Mouse (Mus musculus): ENCODE measurements around the gene Irf3. TPM values are rescaled to one million over a fixed set of nuclear protein-coding genes. Genes with fewer than 3 reads are reported as not detected.
A peak's percentile ranks its signal among the peaks of the same experiment; 100 is the strongest.

Gene Irf3
- total RNA-seq, 2 experiments from 2014 or later: 38.4 to 42.7 TPM

DNA sequence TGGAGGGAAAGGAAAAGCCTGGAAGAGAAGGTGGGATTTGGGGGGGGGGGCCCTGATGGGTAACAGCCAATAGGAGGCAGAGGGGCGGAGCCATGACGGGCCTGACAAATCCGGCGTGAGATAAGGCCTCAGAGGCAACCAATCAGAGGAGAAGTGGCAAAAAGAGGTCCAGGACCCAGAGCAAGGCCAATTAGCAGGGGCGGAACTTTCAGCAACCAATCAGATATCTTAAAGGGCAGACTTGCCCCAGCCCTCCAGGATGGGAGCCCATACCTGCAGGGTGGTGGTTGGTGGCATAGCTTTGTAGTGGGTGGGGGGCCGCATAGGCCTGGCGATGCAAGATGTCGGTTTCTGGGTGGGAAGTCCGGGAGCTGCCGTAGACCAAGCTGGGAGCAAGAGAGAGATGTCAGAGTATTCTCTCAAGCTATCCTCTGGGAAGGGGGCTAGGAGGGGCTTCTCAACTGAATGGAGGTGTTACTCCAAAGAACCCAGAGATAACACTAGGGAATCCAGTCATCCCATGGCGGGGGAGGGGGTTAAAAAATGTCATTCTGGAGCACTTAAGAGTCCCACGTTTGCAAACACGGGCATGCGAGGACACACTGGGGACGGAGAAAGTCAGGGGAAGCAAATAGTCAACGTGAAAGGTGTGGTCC is 53.6 kb downstream of the Irf3 start:
- DNase-seq (ENCODE audit: low spot score in 2 of 2): peak; percentile 64 to 84
- Histone ChIP-seq H3K4me3 (peak overlapping the region; percentile 84), H3K27ac (peak overlapping the region; percentile 99)
- TF ChIP-seq CTCF (conservative IDR thresholded peaks at IDR 0.05): no peak

DNA sequence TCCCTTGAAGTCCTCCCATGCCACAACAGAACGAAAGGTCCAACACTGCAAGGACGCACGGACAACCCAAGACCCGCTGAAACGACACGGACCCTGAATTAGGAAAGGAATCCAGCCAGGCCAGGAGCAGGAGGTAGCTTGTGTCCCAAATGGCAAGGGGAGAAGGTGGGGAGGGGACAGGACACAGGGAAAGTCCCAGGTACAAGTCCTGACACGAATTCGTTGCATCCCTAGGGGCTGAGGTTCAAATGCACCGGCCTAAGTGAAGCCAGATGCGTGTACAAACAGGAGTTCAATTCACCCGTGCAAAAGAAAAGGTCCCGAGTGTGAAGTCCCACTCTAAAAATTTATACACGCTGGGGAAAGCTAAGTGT is 54.1 kb downstream of the Irf3 start:
- Histone ChIP-seq H3K4me3 (peak overlapping the region; percentile 84), H3K27ac (peak overlapping the region; percentile 99)
- no peak for DNase-seq (ENCODE audit: low spot score in 2 of 2)
- TF ChIP-seq CTCF (conservative IDR thresholded peaks at IDR 0.05): no peak

Small RNA genes within 50 kb of the gene (microRNA-seq; reads per million reads assigned to microRNA genes)
- gene Mir7054: 1.3 to 1.7 reads per million in 2 experiments

Other genes starting within 250 kb of the Irf3 start
- gene Vrk3, start 249.2 kb upstream of the Irf3 start, total RNA-seq (2021): 10 to 100 TPM; 31.7 to 35.4 TPM
- under 1 TPM; 0.25 to 0.44 TPM for gene Zfp473, start 246.6 kb upstream of the Irf3 start, total RNA-seq (2021)
- 10 to 100 TPM; 29.7 to 33.2 TPM for gene Nup62, start 181.6 kb upstream of the Irf3 start, total RNA-seq (2021)
- 1 to 10 TPM; 2.6 to 3.3 TPM for gene Il4i1, start 181.3 kb upstream of the Irf3 start, total RNA-seq (2021)
- 10 to 100 TPM; 27.0 to 30.0 TPM for gene Atf5, start 181.0 kb upstream of the Irf3 start, total RNA-seq (2021)
- 10 to 100 TPM; 76.7 to 84.3 TPM for gene Akt1s1, start 148.7 kb upstream of the Irf3 start, total RNA-seq (2021)
- 10 to 100 TPM; 69.0 to 81.3 TPM for gene Tbc1d17, start 148.6 kb upstream of the Irf3 start, total RNA-seq (2021)
- 10 to 100 TPM; 33.1 to 36.3 TPM for gene Pnkp, start 140.5 kb upstream of the Irf3 start, total RNA-seq (2021)
- 100 to 1,000 TPM; 321 to 335 TPM for gene Ptov1, start 127.9 kb upstream of the Irf3 start, total RNA-seq (2021)
- 100 to 1,000 TPM; 103 to 107 TPM for gene Med25, start 104.9 kb upstream of the Irf3 start, total RNA-seq (2021)
- 10 to 100 TPM; 21.6 to 24.8 TPM for gene Fuz, start 101.6 kb upstream of the Irf3 start, total RNA-seq (2021)
- 100 to 1,000 TPM; 298 to 305 TPM for gene Ap2a1, start 68.2 kb upstream of the Irf3 start, total RNA-seq (2021)
- gene Tsks, start 54.4 kb upstream of the Irf3 start, total RNA-seq (2021): 1 to 10 TPM; 1.3 to 2.0 TPM
- 100 to 1,000 TPM; 138 to 140 TPM for gene Cpt1c, start 22.8 kb upstream of the Irf3 start, total RNA-seq (2021)
- gene Prmt1, start 11.1 kb upstream of the Irf3 start, total RNA-seq (2021): 100 to 1,000 TPM; 165 to 171 TPM
- gene Bcl2l12, start 1.1 kb downstream of the Irf3 start, total RNA-seq (2021): 1 to 10 TPM; 2.5 to 3.7 TPM
- 100 to 1,000 TPM; 166 to 168 TPM for gene Scaf1, start 18.7 kb downstream of the Irf3 start, total RNA-seq (2021)
- gene Rras, start 20.3 kb downstream of the Irf3 start, total RNA-seq (2021): 10 to 100 TPM; 12.4 to 13.1 TPM
- 10 to 100 TPM; 77.6 to 81.4 TPM for gene Prr12, start 55.2 kb downstream of the Irf3 start, total RNA-seq (2021)
- 10 to 100 TPM; 54.2 to 57.7 TPM for gene Nosip, start 64.8 kb downstream of the Irf3 start, total RNA-seq (2021)
- gene Prrg2, start 65.0 kb downstream of the Irf3 start, total RNA-seq (2021): 1 to 10 TPM; 5.7 to 8.4 TPM
- 10 to 100 TPM in 1 of 2 experiments, 1 to 10 TPM in 1; 7.5 to 11.7 TPM for gene Rcn3, start 94.6 kb downstream of the Irf3 start, total RNA-seq (2021)
- gene Fcgrt, start 106.2 kb downstream of the Irf3 start, total RNA-seq (2021): 10 to 100 TPM; 17.8 to 19.0 TPM
- gene Rps11, start 126.8 kb downstream of the Irf3 start, total RNA-seq (2021): 100 to 1,000 TPM; 436 to 442 TPM
- gene Rpl13a, start 131.1 kb downstream of the Irf3 start, total RNA-seq (2021): 100 to 1,000 TPM; 808 to 856 TPM
- not detected for gene Gm45713, start 138.6 kb downstream of the Irf3 start, total RNA-seq (2021)
- 1 to 10 TPM; 9.4 TPM for gene Flt3l, start 138.8 kb downstream of the Irf3 start, total RNA-seq (2021)
- 10 to 100 TPM; 43.0 to 46.1 TPM for gene Pih1d1, start 156.7 kb downstream of the Irf3 start, total RNA-seq (2021)
- gene Aldh16a1, start 156.9 kb downstream of the Irf3 start, total RNA-seq (2021): 10 to 100 TPM; 13.2 to 13.3 TPM
- 1,000 to 10,000 TPM; 1,342 to 1,423 TPM for gene Slc17a7, start 166.3 kb downstream of the Irf3 start, total RNA-seq (2021)
- under 1 TPM in 1 of 2 experiments, not detected in 1; 0.20 TPM for gene Gfy, start 181.9 kb downstream of the Irf3 start, total RNA-seq (2021)
- gene Pth2, start 183.3 kb downstream of the Irf3 start, total RNA-seq (2021): not detected
- gene Ccdc155, start 207.2 kb downstream of the Irf3 start, total RNA-seq (2021): 1 to 10 TPM; 3.5 to 3.9 TPM
- gene Dkkl1, start 214.5 kb downstream of the Irf3 start, total RNA-seq (2021): 1 to 10 TPM; 1.6 TPM
- gene Tead2, start 218.1 kb downstream of the Irf3 start, total RNA-seq (2021): 1 to 10 TPM; 4.3 to 5.7 TPM
- 1 to 10 TPM; 3.7 to 5.5 TPM for gene Cd37, start 241.5 kb downstream of the Irf3 start, total RNA-seq (2021)
- 1 to 10 TPM; 1.7 to 2.8 TPM for gene Slc6a16, start 243.4 kb downstream of the Irf3 start, total RNA-seq (2021)

Data from layer of hippocampus, adult 2 months (tissue).